Mouse (Mus musculus): ENCODE measurements at regions not wholly inside any gene's neighbourhood (a gene's known extent, or its start where the extent isn't known, plus 50 kb on each side); places are given as distances from the start of the nearest gene placed in this dataset.
"Not testable (repeated sequence)": the region's sequence is repeated elsewhere in the genome, so short reads cannot be mapped to it uniquely, and the experiment has no call there.

- DNase-seq = peak; percentile 50
Observed at GRCm38 (mm10) chr12:15555471-15555870, 261.3 kb downstream of the Trib2 start.

- DNase-seq = no peak
Observed at GRCm38 (mm10) chr12:15553681-15554007, 263.1 kb downstream of the Trib2 start.

DNA sequence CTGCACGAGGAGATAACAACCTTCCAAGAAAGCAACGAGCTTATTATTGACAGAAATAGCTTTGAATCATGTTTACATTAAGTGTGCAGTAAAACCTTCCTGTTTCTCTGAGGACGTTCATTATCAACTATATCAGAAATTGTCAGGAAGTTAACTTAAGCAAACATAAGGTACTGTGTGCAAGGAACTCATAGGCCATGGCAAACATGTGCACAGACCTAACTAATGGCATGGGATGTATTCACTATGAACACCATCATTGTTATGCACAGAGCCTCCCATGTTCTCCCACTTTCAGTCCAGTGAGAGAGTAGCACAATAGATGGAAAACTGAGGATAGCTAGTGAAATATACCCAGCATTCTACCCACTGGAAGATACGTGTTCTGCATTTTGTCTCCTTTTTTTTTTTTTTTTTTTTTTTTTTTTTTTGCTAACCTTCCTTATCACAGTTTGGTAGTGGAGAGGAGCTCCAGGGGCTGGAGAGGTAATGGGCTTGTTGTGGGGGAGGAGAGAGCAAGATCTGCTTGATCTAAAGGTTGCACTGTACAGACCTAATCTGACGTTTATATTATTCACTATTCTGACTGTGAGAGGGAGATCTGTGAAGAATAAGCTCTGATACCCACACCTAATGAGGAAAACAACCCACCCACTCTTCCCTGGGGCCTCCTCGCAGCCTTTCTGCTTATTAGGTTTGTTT lies 263.6 kb downstream of the Trib2 start:
- DNase-seq = no peak

DNA sequence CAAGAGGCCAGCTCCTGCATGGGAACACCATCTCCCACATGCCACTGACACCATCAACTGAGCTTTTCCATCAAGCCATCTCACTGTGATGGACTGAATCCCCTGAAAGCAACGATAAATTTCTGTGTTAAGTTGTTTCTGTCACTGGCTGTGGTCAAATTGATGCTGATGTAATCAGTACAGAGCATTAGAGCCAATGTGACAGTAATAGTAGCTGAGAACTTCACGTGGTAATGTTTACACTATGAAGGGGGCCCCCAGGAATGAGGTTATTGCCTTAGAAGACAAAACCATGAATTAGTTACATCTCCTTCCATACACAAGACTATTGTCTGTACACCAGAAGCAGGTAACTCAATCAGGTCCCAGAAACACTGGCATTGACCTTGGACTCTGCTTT lies 264.5 kb downstream of the Trib2 start:
- no peak for DNase-seq

- no peak for DNase-seq
Observed at GRCm38 (mm10) chr12:15551281-15551900, 265.3 kb downstream of the Trib2 start.

DNA sequence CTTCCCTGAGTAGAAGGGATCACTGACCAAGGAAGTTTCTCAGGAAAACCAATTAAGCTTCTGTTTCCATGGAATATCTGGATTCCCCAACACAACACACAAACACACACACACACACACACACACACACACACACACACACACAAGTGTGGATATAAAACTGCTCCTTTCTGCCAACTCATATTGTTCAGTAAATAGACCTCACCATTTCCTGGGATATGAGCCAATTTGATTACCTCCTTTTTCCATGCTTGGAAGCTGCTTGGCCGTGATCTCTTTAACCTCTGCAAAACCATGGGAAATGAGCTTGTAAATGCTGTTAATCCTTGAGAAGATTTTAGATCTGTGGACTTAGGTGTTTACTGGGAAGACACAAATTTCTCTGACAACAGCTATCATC lies 272.4 kb downstream of the Trib2 start:
- DNase-seq = no peak

GRCm38 (mm10) chr12:15542486-15542885 lies 274.2 kb downstream of the Trib2 start:
- no peak for DNase-seq

DNA sequence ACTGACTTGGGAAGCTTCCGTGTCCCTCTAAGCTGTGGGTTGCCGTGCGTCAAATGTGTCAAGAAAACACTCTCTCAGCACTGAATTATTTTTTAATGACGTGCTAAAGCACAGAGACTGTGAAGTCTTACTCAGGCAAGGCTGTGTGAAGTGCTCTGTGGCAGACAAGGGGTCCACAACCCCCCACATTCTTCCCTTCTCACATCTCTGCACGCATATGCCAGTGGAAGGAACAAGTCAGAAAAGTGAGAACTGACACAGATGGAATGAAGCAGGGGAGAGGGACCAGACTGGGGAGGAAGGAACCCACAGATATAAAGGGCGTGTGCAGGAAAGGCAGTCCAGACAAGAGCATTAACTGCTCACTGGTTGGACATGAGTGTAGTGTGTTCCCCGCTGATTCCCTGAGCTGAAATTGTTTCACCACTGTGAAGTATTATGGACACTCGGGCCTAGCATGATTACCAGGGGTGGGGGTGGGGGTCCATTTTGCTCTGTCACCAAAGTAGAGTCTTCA lies 279.8 kb downstream of the Trib2 start:
- no peak for DNase-seq

GRCm38 (mm10) chr12:15536247-15536646 lies 280.5 kb downstream of the Trib2 start:
- no peak for DNase-seq

GRCm38 (mm10) chr12:15535822-15536221 lies 280.9 kb downstream of the Trib2 start:
- DNase-seq = peak; percentile 92

DNA sequence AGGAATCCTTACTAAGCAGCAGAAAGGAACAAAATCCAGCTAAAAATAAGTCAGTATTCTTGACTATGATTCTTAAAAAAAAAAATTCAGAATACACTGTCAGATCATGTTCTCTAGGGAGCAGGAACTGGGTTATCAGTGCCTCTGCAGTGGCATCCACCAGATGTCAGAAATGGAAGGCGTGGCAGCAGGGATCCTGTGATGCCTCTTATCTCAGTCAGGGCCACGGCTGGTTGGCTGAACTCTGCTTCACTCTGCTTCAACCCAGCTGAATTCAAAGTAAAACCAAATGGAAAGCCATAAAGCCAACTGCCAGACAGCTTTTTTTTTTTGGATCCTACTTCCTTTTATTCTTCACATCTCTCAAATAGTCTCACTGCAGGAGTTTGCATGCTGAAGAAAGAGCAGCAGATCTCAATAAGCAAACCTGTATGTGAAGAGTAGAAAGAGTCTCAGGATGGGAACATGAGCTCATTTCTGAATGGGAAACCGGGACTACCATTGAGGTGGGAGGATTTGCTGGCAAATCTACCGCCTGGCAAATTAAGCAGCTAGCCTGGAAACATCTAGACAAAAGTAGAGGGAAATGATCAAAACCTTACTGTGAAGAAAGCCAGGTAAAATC lies 295.8 kb downstream of the Trib2 start:
- DNase-seq = no peak

DNA sequence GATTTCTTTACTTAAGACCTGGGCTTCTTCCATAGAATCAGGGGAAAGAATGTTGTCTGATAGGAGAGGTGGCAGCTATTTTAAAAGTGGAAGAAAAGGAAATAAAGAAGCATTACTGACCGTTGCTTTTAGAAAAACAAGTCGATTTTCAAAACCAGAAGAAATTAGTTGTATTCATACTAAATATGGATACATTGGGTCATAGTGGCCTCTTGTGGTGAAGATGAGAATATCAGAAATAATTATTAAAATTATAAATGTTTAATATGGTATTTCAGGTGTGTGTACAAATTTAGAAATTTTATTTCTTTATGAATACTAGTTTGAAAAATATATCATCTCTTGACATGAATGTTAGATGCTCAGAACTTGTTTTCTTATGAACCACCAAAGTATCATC lies 304.7 kb downstream of the Trib2 start:
- DNase-seq = no peak

DNA sequence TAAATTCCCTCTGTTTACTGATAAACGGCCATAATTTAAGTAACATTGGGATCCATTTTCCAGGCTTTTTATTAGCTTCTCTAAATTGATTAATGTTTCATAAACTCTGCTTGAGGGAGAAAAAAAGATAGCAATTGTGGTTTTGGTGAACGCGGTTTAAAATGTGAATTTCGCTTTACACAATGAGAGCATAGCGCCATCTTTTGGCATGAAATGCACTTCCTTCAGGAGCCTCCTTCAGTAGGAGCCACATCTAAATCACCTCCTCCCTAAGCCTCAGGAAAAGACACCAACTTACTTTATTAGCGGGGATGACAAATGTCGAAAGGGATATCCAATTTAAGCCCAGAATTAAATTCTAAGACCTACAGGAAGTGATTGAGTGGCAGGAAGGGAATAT lies 309.1 kb downstream of the Trib2 start:
- peak; percentile 16 for DNase-seq

- no peak for DNase-seq
Observed at GRCm38 (mm10) chr12:15493640-15494039, 323.1 kb downstream of the Trib2 start.

GRCm38 (mm10) chr12:15472741-15473140 lies 344.0 kb downstream of the Trib2 start:
- no peak for DNase-seq

- no peak for DNase-seq
Observed at GRCm38 (mm10) chr12:15459429-15459828, 357.3 kb downstream of the Trib2 start.

DNA sequence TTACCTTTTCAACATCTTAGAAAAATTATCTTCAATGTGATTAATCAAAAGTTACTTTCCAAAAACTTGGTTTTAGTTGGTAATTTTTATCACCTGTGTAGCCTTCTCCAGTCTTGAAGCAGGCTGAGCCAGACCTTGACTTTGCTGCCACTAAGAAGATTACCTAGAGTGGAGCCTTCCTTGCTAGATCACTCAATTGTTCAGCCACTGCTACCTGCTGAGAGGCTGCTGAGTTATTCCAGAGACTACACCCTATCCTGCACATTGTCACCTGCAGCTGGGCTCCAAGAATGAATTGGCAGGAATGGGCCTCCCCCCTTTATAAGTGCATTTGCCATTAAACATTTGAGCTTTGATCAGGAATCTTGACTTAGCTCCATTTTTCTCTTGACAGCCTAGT lies 360.4 kb downstream of the Trib2 start:
- DNase-seq = not testable (repeated sequence)

- no peak for DNase-seq
Observed at GRCm38 (mm10) chr12:15455744-15456143, 361.0 kb downstream of the Trib2 start.

DNA sequence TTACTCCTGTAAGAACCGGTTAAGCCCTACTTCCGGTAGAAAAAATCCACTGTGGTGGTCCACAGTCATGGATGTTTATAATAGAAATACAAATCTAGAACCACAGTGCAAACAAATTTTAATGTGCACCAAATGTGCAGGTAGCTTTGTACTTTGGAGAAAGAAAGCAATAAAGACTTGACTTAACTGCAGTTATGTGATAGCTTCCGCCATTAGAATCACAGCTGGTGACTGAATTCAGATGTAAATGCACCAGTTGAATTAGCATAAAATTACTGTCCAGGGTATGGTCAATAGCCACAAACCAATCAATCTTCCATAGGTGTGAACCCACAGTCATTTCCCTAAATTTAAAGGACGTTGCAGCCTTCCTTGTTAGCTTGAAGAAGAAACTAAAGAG lies 367.2 kb downstream of the Trib2 start:
- no peak for DNase-seq

GRCm38 (mm10) chr12:15416180-15416766 lies 400.4 kb downstream of the Trib2 start:
- DNase-seq = peak; percentile 8

GRCm38 (mm10) chr12:15410419-15410818 lies 406.3 kb downstream of the Trib2 start:
- no peak for DNase-seq

GRCm38 (mm10) chr12:15407577-15407976 lies 409.1 kb downstream of the Trib2 start:
- not testable (repeated sequence) for DNase-seq

DNA sequence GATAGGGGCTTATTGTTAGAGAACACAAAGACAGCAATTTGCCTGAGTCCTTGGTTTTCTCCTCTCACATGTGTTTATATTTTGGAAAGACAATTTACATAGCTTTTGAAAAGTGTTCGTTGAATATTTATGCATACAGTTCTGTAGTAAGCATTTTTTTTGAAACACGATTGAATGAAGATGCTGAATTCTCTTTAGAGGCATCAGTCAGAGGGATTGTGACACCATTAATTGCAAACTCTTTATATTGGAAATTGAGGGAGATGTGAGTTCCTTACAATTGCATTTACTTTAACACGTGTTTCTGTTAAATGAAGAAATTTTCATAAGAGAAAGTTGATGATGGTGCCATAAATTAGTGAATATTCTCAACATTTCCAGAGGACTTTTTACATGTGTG lies 424.1 kb downstream of the Trib2 start:
- no peak for DNase-seq

DNA sequence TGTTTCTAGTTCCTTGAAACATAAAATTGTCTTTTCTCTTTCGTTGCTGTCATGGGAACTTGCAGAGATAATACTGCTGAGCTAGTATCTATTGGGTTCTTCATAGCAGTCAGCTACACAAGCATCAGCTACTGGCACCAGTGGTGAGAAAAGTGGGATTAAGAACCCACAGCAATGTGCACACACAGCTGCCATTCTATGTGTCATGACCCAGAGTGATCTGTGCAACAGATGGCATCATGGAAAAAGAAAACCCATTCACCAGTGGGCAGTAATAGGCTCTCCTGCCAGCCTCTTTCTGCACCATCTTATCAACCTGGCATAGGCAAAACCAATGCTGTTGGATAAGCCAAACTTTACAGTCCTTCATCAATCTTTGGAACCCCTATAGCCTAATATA lies 428.1 kb downstream of the Trib2 start:
- DNase-seq = no peak

Measured in right cerebral cortex, postnatal 4 days (tissue).